Mouse (Mus musculus): ENCODE results near the gene Ccr5. TPM values are rescaled to one million over a fixed set of nuclear protein-coding genes. Genes with fewer than 3 reads are reported as not detected.

Ccr5 gene
- polyA plus RNA-seq, 1 experiment from 2014 or later: 0.27 TPM

- Histone ChIP-seq H3K27ac (replicated peaks) (no peak overlapping the region), H3K4me2 (no peak overlapping the region)
- no peak for ATAC-seq (ENCODE audit: extremely low read depth, insufficient number of reproducible peaks, low FRiP score, low TSS enrichment)
Measured at GRCm38 (mm10) chr9:124138055-124138775, 16.9 kb downstream of the Ccr5 start.

DNA sequence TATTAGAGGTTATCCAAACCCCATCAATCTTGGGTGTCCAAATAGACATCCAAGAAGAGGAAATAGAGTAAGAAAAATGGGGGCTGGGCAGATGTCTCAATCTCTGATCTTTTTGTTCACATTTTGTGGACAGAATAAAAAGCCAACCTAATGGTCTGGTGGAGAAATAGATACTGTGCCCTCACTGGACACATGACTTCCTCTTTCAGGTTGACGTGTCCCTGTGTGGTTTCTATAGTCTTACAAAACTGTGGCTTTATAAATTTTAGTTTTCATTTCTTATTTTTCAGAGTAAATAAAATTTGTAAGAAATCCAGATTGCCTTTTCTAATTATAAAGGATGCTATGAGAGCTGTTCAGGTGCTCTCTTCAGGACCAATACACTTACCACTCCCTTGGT, 22.3 kb downstream of the Ccr5 start:
- no peaks in the 10 kb centered on the region for H3K27me3 ChIP-seq (replicated peaks)
- H3K27ac ChIP-seq (replicated peaks): no peak overlapping the region
- H3K4me2 ChIP-seq: no peak overlapping the region
- no peak for ATAC-seq (ENCODE audit: extremely low read depth, insufficient number of reproducible peaks, low FRiP score, low TSS enrichment)
- H3K4me3 ChIP-seq: no peak overlapping the region
- H3K9me3 ChIP-seq: peaks cover 3% of the 10 kb centered on the region; the same call in 1 of the 2 replicates
- no peak overlapping the region for H3K9ac ChIP-seq
- 73% methylated on average over 1 of the region's 1 CpGs for WGBS
- no peaks in the 10 kb centered on the region for H3K4me1 ChIP-seq
- no peaks in the 10 kb centered on the region for H3K36me3 ChIP-seq

More at GRCm38 (mm10) chr9:124138055-124138775, 16.9 kb downstream of the Ccr5 start:
- H3K4me1 ChIP-seq: peaks cover 9% of the 10 kb centered on the region; the same call in 1 of the 2 replicates
- no peak overlapping the region for H3K9ac ChIP-seq
- peaks cover 3% of the 10 kb centered on the region; the same call in 1 of the 2 replicates for H3K9me3 ChIP-seq
- no peaks in the 10 kb centered on the region for H3K27me3 ChIP-seq (replicated peaks)
- no peak overlapping the region for H3K4me3 ChIP-seq
- no peaks in the 10 kb centered on the region for H3K36me3 ChIP-seq
- 12% methylated on average over 4 of the region's 4 CpGs for WGBS

DNA sequence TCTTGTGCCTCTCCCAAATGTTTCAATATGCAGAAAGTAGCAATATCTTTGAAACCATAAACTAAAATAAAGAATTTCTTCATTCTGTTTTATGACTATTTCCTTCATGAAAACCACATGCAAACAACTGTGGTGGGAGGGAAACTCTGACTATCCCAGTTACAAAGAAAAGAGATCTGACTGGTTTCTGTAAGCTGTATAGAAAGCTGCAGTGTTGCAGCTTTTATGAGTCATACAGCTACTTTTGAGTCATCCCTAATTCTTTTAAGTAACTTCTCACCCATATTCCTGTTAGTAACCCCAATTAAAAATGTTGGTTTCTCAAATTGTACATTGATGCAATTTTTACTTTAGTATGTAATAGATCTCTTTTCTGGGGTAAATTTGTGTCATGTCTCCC, 25.0 kb downstream of the Ccr5 start:
- ATAC-seq (ENCODE audit: extremely low read depth, insufficient number of reproducible peaks, low FRiP score, low TSS enrichment): no peak
- H3K9me3 ChIP-seq: no peaks in the 10 kb centered on the region
- H3K27me3 ChIP-seq (replicated peaks): no peaks in the 10 kb centered on the region
- H3K9ac ChIP-seq: no peak overlapping the region
- no peak overlapping the region for H3K4me2 ChIP-seq
- no peaks in the 10 kb centered on the region for H3K4me1 ChIP-seq
- no peaks in the 10 kb centered on the region for H3K36me3 ChIP-seq
- H3K27ac ChIP-seq (replicated peaks): no peak overlapping the region
- H3K4me3 ChIP-seq: no peak overlapping the region

Other genes starting within 250 kb of the Ccr5 start
- gene Ccr1, start 152.9 kb upstream of the Ccr5 start, polyA plus RNA-seq (2015; fragmentation: Nextera tagmentation; extraction: Ambion mirVana): 1.2 and 1.4 TPM in 2 replicates
- not detected in 2 replicates for gene Ccr1l1, start 143.1 kb upstream of the Ccr5 start, polyA plus RNA-seq (2015; fragmentation: Nextera tagmentation; extraction: Ambion mirVana)
- gene Ccr3, start 99.6 kb upstream of the Ccr5 start, polyA plus RNA-seq (2015; fragmentation: Nextera tagmentation; extraction: Ambion mirVana): 0.04 and 0.09 TPM in 2 replicates
- gene Ccr2, start 19.6 kb upstream of the Ccr5 start, polyA plus RNA-seq (2015; fragmentation: Nextera tagmentation; extraction: Ambion mirVana): 0.66 and 0.83 TPM in 2 replicates
- 6.0 and 7.8 TPM in 2 replicates for gene 2010315B03Rik, start 191.2 kb downstream of the Ccr5 start, polyA plus RNA-seq (2015; fragmentation: Nextera tagmentation; extraction: Ambion mirVana)